Mouse (Mus musculus): ENCODE measurements around the gene Jmjd8. TPM values are rescaled to one million over a fixed set of nuclear protein-coding genes. Genes with fewer than 3 reads are reported as not detected.

The Jmjd8 gene
- polyA plus RNA-seq, 1 experiment, result 16.4 TPM

- peaks cover 45% of the 10 kb centered on the region for H3K4me1 ChIP-seq (ENCODE audit: control insufficient read depth, insufficient read depth, low read length)
- no peaks in the 10 kb centered on the region for H3K27me3 ChIP-seq (ENCODE audit: control insufficient read depth, insufficient read depth, low read length)
- peak overlapping the region; percentile 95 for H3K27ac ChIP-seq (ENCODE audit: control insufficient read depth, insufficient read depth, low read depth, low read length)
- no peaks in the 10 kb centered on the region for H3K36me3 ChIP-seq (ENCODE audit: control insufficient read depth, insufficient read depth, low read length)
- H3K4me3 ChIP-seq (ENCODE audit: control insufficient read depth, low read depth, low read length), result peak overlapping the region; percentile 92
- no peak for TF ChIP-seq POLR2A (IDR thresholded peaks at IDR 0.05; ENCODE audit: control insufficient read depth, low read depth, low read length)
- TF ChIP-seq CTCF (IDR thresholded peaks at IDR 0.05; ENCODE audit: control insufficient read depth, insufficient read depth, insufficient replicate concordance, low read depth, low read length), result no peak
These were observed 5.4 kb downstream of the Jmjd8 start for GRCm38 (mm10) chr17:25833961-25834594.

- TF ChIP-seq CTCF (IDR thresholded peaks at IDR 0.05; ENCODE audit: control insufficient read depth, insufficient read depth, insufficient replicate concordance, low read depth, low read length) (no peak), POLR2A (IDR thresholded peaks at IDR 0.05; ENCODE audit: control insufficient read depth, low read depth, low read length) (no peak)
- Histone ChIP-seq H3K4me3 (ENCODE audit: control insufficient read depth, low read depth, low read length) (no peak overlapping the region), H3K36me3 (ENCODE audit: control insufficient read depth, insufficient read depth, low read length) (no peaks in the 10 kb centered on the region), H3K27me3 (ENCODE audit: control insufficient read depth, insufficient read depth, low read length) (no peaks in the 10 kb centered on the region), H3K4me1 (ENCODE audit: control insufficient read depth, insufficient read depth, low read length) (peaks cover 40% of the 10 kb centered on the region), H3K27ac (ENCODE audit: control insufficient read depth, insufficient read depth, low read depth, low read length) (no peak overlapping the region)
These were observed 6.0 kb downstream of the Jmjd8 start for GRCm38 (mm10) chr17:25834595-25835222.

DNA sequence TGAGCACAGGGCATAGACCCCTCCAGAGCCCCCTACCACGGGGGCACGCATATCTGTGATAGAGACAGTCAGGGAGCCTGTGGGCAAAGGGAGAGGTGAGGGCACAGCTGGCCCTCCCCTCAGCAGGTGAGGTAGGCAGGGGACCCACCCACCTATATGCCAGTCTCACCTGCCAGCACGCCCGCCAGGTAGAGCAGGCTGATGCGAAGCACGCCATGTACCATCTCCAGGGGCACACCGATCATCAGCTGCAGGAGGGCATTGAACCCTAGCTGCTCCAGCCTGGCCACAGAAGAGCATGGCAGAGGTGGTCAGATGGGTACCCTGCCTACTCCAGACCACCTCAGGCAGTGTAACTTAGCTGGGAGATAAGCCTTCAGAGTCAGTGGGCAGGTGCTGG lies 6.6 kb downstream of the Jmjd8 start:
- no peak overlapping the region for H3K27ac ChIP-seq (ENCODE audit: control insufficient read depth, insufficient read depth, low read depth, low read length)
- no peak overlapping the region for H3K4me3 ChIP-seq (ENCODE audit: control insufficient read depth, low read depth, low read length)
- no peaks in the 10 kb centered on the region for H3K36me3 ChIP-seq (ENCODE audit: control insufficient read depth, insufficient read depth, low read length)
- no peak for TF ChIP-seq CTCF (IDR thresholded peaks at IDR 0.05; ENCODE audit: control insufficient read depth, insufficient read depth, insufficient replicate concordance, low read depth, low read length)
- no peak for TF ChIP-seq POLR2A (IDR thresholded peaks at IDR 0.05; ENCODE audit: control insufficient read depth, low read depth, low read length)
- H3K4me1 ChIP-seq (ENCODE audit: control insufficient read depth, insufficient read depth, low read length), result peaks cover 40% of the 10 kb centered on the region
- no peaks in the 10 kb centered on the region for H3K27me3 ChIP-seq (ENCODE audit: control insufficient read depth, insufficient read depth, low read length)

GRCm38 (mm10) chr17:25835816-25836215 lies 7.1 kb downstream of the Jmjd8 start:
- H3K4me1 ChIP-seq (ENCODE audit: control insufficient read depth, insufficient read depth, low read length), result peaks cover 40% of the 10 kb centered on the region

DNA sequence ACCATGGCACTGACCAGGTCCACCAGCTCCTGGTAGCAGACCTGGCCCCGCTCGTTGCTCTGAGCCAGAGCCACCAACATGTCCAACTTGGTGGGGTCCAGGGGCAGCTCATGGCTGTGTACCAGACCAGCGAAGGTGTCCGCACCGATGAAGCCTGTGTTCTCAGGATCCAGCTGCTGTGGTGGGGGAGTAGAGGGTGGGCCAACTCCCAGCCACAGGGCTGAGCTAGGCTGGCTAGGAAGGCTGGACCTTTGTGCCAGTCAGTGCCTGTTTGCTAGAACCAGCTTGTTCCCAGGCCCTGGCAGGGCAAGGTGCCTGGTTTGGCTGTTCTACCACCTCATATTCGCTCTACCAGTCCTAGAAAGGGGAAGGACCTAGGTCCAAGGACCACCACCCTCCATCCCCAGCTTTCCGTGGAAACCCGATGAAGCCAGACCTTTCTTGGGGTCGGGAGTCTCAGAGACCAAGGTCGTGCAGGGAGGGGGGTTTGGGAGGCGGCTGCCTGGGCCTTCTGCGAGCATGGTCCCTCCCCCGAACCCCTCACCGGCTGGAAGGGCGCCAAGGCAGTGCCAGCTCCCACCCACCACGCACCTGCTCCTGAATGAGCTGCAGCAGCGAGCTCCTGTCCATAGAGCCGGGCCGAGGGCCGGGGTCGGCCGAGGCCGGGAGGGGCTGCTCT lies 7.9 kb downstream of the Jmjd8 start:
- TF ChIP-seq CTCF (IDR thresholded peaks at IDR 0.05; ENCODE audit: control insufficient read depth, insufficient read depth, insufficient replicate concordance, low read depth, low read length) (no peak), POLR2A (IDR thresholded peaks at IDR 0.05; ENCODE audit: control insufficient read depth, low read depth, low read length) (no peak)
- peak overlapping the region; percentile 30 for H3K4me3 ChIP-seq (ENCODE audit: control insufficient read depth, low read depth, low read length)
- no peaks in the 10 kb centered on the region for H3K27me3 ChIP-seq (ENCODE audit: control insufficient read depth, insufficient read depth, low read length)
- H3K27ac ChIP-seq (ENCODE audit: control insufficient read depth, insufficient read depth, low read depth, low read length), result peak overlapping the region; percentile 0
- H3K36me3 ChIP-seq (ENCODE audit: control insufficient read depth, insufficient read depth, low read length), result no peaks in the 10 kb centered on the region
- peaks cover 38% of the 10 kb centered on the region for H3K4me1 ChIP-seq (ENCODE audit: control insufficient read depth, insufficient read depth, low read length)

More at GRCm38 (mm10) chr17:25835816-25836215, 7.1 kb downstream of the Jmjd8 start:
- Histone ChIP-seq H3K27me3 (ENCODE audit: control insufficient read depth, insufficient read depth, low read length) (no peaks in the 10 kb centered on the region), H3K36me3 (ENCODE audit: control insufficient read depth, insufficient read depth, low read length) (no peaks in the 10 kb centered on the region), H3K27ac (ENCODE audit: control insufficient read depth, insufficient read depth, low read depth, low read length) (no peak overlapping the region), H3K4me3 (ENCODE audit: control insufficient read depth, low read depth, low read length) (no peak overlapping the region)
- peak; percentile 41; the same call in 1 of the 2 replicates for TF ChIP-seq POLR2A (IDR thresholded peaks at IDR 0.05; ENCODE audit: control insufficient read depth, low read depth, low read length)
- no peak for TF ChIP-seq CTCF (IDR thresholded peaks at IDR 0.05; ENCODE audit: control insufficient read depth, insufficient read depth, insufficient replicate concordance, low read depth, low read length)

DNA sequence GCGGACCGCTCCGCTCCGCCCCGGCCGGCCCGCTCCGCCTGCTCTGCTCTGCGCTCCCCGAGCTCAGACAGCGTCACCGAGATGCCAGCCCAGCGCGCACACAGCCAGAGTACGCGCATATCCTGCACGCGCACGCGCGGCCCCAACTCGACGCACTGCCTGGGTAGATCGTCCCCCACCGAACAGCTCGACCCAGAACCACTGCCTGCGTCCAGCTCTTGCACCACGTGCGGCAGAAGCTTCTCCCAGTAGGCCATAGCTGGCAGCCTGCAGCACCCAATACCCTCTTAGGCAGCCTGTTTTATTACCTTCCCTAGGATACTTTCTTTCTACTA lies 8.4 kb downstream of the Jmjd8 start, which contains the start of gene Rhbdl1:
Gene Rhbdl1 (minus strand): TSS at position 220 of the 335 bp plus-strand sequence.
- Histone ChIP-seq H3K27me3 (ENCODE audit: control insufficient read depth, insufficient read depth, low read length) (no peaks in the 10 kb centered on the region), H3K36me3 (ENCODE audit: control insufficient read depth, insufficient read depth, low read length) (no peaks in the 10 kb centered on the region), H3K4me1 (ENCODE audit: control insufficient read depth, insufficient read depth, low read length) (peaks cover 33% of the 10 kb centered on the region), H3K4me3 (ENCODE audit: control insufficient read depth, low read depth, low read length) (peak within 1 kb of the TSS; percentile 30), H3K27ac (ENCODE audit: control insufficient read depth, insufficient read depth, low read depth, low read length) (peak within 1 kb of the TSS; percentile 23)
- TF ChIP-seq POLR2A (IDR thresholded peaks at IDR 0.05; ENCODE audit: control insufficient read depth, low read depth, low read length) (no peak), CTCF (IDR thresholded peaks at IDR 0.05; ENCODE audit: control insufficient read depth, insufficient read depth, insufficient replicate concordance, low read depth, low read length) (no peak)

GRCm38 (mm10) chr17:25837533-25837932 lies 8.9 kb downstream of the Jmjd8 start:
- Histone ChIP-seq H3K27ac (ENCODE audit: control insufficient read depth, insufficient read depth, low read depth, low read length) (peak overlapping the region; percentile 23), H3K27me3 (ENCODE audit: control insufficient read depth, insufficient read depth, low read length) (no peaks in the 10 kb centered on the region), H3K4me3 (ENCODE audit: control insufficient read depth, low read depth, low read length) (no peak overlapping the region), H3K36me3 (ENCODE audit: control insufficient read depth, insufficient read depth, low read length) (no peaks in the 10 kb centered on the region), H3K4me1 (ENCODE audit: control insufficient read depth, insufficient read depth, low read length) (peaks cover 31% of the 10 kb centered on the region)
- TF ChIP-seq POLR2A (IDR thresholded peaks at IDR 0.05; ENCODE audit: control insufficient read depth, low read depth, low read length) (no peak), CTCF (IDR thresholded peaks at IDR 0.05; ENCODE audit: control insufficient read depth, insufficient read depth, insufficient replicate concordance, low read depth, low read length) (no peak)

Data from testis, adult 2 months (tissue).